Mouse (Mus musculus): Measurements from ENCODE around the gene Map4.

DNA sequence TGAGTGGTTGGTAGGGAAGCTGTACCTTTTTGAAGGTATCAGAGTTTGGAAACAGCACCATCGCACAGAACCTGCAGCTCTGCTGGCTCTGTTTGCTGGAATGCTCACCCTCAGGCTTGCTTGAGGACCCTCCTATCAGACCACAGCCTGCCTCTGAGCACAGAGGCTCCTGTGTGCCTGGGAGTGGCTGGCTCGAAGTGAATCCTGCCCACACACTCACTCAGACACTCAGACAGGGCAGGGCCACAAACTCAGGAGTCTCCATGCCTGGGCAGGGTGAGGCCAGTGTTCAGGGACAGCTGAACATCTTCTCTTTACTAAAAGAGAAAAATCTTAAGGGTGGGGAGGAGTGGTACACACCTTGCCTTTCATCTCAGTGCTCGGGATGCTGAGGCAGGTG, 30.7 kb upstream of the Map4 start:
- TF ChIP-seq CTCF (IDR thresholded peaks at IDR 0.05; ENCODE audit: borderline replicate concordance, extremely low read depth, insufficient read depth, insufficient read length) (no peak), POLR2A (IDR thresholded peaks at IDR 0.05; ENCODE audit: borderline replicate concordance, extremely low read depth, insufficient read depth, insufficient read length, poor library complexity, severe bottlenecking) (no peak)
